Mouse (Mus musculus): ENCODE measurements around the gene Ankrd55.
"Not testable (repeated sequence)": the region's sequence is repeated elsewhere in the genome, so short reads cannot be mapped to it uniquely, and the experiment has no call there.

Gene Ankrd55

GRCm38 (mm10) chr13:112417861-112418423 lies 129.7 kb downstream of the Ankrd55 start:
- in situ Hi-C loops (cut with MboI; ENCODE audit: low pct_unique_long_range_greater_than_20kb in 1 of 2, low sequenced_read_pairs in 2 of 2, unreplicated experiment in 1 of 2) = no loop called here

- in situ Hi-C loops (cut with MboI; ENCODE audit: low pct_unique_long_range_greater_than_20kb in 1 of 2, low sequenced_read_pairs in 2 of 2, unreplicated experiment in 1 of 2) = no loop called here
Observed at GRCm38 (mm10) chr13:112418595-112418994, 130.3 kb downstream of the Ankrd55 start.

GRCm38 (mm10) chr13:112424212-112424611 lies 136.0 kb downstream of the Ankrd55 start:
- in situ Hi-C loops (cut with MboI; ENCODE audit: low pct_unique_long_range_greater_than_20kb in 1 of 2, low sequenced_read_pairs in 2 of 2, unreplicated experiment in 1 of 2) = no loop called here

GRCm38 (mm10) chr13:112424635-112425034 lies 136.4 kb downstream of the Ankrd55 start:
- in situ Hi-C loops (cut with MboI; ENCODE audit: low pct_unique_long_range_greater_than_20kb in 1 of 2, low sequenced_read_pairs in 2 of 2, unreplicated experiment in 1 of 2) = no loop called here

GRCm38 (mm10) chr13:112425181-112425654 lies 137.0 kb downstream of the Ankrd55 start:
- in situ Hi-C loops (cut with MboI; ENCODE audit: low pct_unique_long_range_greater_than_20kb in 1 of 2, low sequenced_read_pairs in 2 of 2, unreplicated experiment in 1 of 2) = no loop called here

- in situ Hi-C loops (cut with MboI; ENCODE audit: low pct_unique_long_range_greater_than_20kb in 1 of 2, low sequenced_read_pairs in 2 of 2, unreplicated experiment in 1 of 2) = no loop called here
Observed at GRCm38 (mm10) chr13:112426265-112427135, 138.2 kb downstream of the Ankrd55 start.

GRCm38 (mm10) chr13:112427136-112427470 lies 138.9 kb downstream of the Ankrd55 start:
- in situ Hi-C loops (cut with MboI; ENCODE audit: low pct_unique_long_range_greater_than_20kb in 1 of 2, low sequenced_read_pairs in 2 of 2, unreplicated experiment in 1 of 2) = not testable (repeated sequence)

GRCm38 (mm10) chr13:112427521-112427920 lies 139.3 kb downstream of the Ankrd55 start:
- in situ Hi-C loops (cut with MboI; ENCODE audit: low pct_unique_long_range_greater_than_20kb in 1 of 2, low sequenced_read_pairs in 2 of 2, unreplicated experiment in 1 of 2) = no loop called here

- in situ Hi-C loops (cut with MboI; ENCODE audit: low pct_unique_long_range_greater_than_20kb in 1 of 2, low sequenced_read_pairs in 2 of 2, unreplicated experiment in 1 of 2) = no loop called here
Observed at GRCm38 (mm10) chr13:112433271-112433670, 145.0 kb downstream of the Ankrd55 start.

Data from mouse embryonic stem cell (cell line).